Mouse (Mus musculus) mouse embryonic stem cell (cell line): Measurements from ENCODE around the gene Morn1.
"Not testable (repeated sequence)": the region's sequence is repeated elsewhere in the genome, so short reads cannot be mapped to it uniquely, and the experiment has no call there.

Source experiments
- in situ Hi-C, 2 experiments: fragments of 300-500 bp; cut with MboI; formaldehyde crosslinking; loops; 1 replicate in 1 of 2; 3 replicates in 1 of 2; pipeline ENCODE4 v1.14.3; 2019 to 2020; ENCODE audit warnings: low sequenced_read_pairs in 2 of 2, low pct_unique_long_range_greater_than_20kb in 1 of 2, mixed read lengths in 1 of 2; ENCODE audit not compliant: unreplicated experiment in 1 of 2

Gene Morn1

GRCm38 (mm10) chr4:155074418-155074817 is 12.0 kb upstream of the Morn1 start:
- in situ Hi-C loops: no loop called here

GRCm38 (mm10) chr4:155075137-155075536 is 11.2 kb upstream of the Morn1 start:
- in situ Hi-C loops: no loop called here

- in situ Hi-C loops: no loop called here
Observed at GRCm38 (mm10) chr4:155075813-155076212, 10.6 kb upstream of the Morn1 start.

- in situ Hi-C loops: no loop called here
Observed at GRCm38 (mm10) chr4:155076677-155077076, 9.7 kb upstream of the Morn1 start.

GRCm38 (mm10) chr4:155078808-155079207 is 7.6 kb upstream of the Morn1 start:
- in situ Hi-C loops: not testable (repeated sequence)

- in situ Hi-C loops: no loop called here
Observed at GRCm38 (mm10) chr4:155079666-155080065, 6.7 kb upstream of the Morn1 start.

- in situ Hi-C loops: no loop called here
Observed at GRCm38 (mm10) chr4:155083553-155083952, 2.8 kb upstream of the Morn1 start.

- in situ Hi-C loops: no loop called here
Observed at GRCm38 (mm10) chr4:155084351-155084750, 2.0 kb upstream of the Morn1 start.

GRCm38 (mm10) chr4:155085206-155086107 is 920 bp upstream of the Morn1 start:
- in situ Hi-C loops: no loop called here

GRCm38 (mm10) chr4:155089241-155089640 is 2.9 kb downstream of the Morn1 start:
- in situ Hi-C loops: no loop called here

GRCm38 (mm10) chr4:155090147-155090546 is 3.8 kb downstream of the Morn1 start:
- in situ Hi-C loops: no loop called here

- in situ Hi-C loops: no loop called here
Observed at GRCm38 (mm10) chr4:155090688-155091449, 4.5 kb downstream of the Morn1 start.

- in situ Hi-C loops: no loop called here
Observed at GRCm38 (mm10) chr4:155092718-155093430, 6.5 kb downstream of the Morn1 start.

GRCm38 (mm10) chr4:155093431-155094149 is 7.2 kb downstream of the Morn1 start:
- in situ Hi-C loops: no loop called here

- in situ Hi-C loops: no loop called here
Observed at GRCm38 (mm10) chr4:155094565-155094964, 8.2 kb downstream of the Morn1 start.

- in situ Hi-C loops: loop anchor here (5.0 kb wide), 1 partner anchor 152 kb away; the partner anchor contains the start of gene Faap20 (in 2 of the 2)
Observed at GRCm38 (mm10) chr4:155095238-155095900, 9.0 kb downstream of the Morn1 start.

GRCm38 (mm10) chr4:155095967-155096366 is 9.6 kb downstream of the Morn1 start:
- in situ Hi-C loops: loop anchor here (5.0 kb wide), 1 partner anchor 151 kb away; the partner anchor contains the start of gene Faap20 (in 2 of the 2)

- in situ Hi-C loops: loop anchor here (5.0 kb wide), 1 partner anchor 150 kb away; the partner anchor contains the start of gene Faap20 (in 2 of the 2)
Observed at GRCm38 (mm10) chr4:155097452-155097851, 11.1 kb downstream of the Morn1 start.
